ENCODE assay signal across 21 mouse cellular contexts in genomic region chr8:103072079-103072635, GRCm38 (mm10).
A peak's percentile ranks its signal among the peaks of the same experiment; 100 is the strongest.
DNase-seq lines count a peak whose midpoint lies in the region; ATAC-seq and TF ChIP-seq lines count a peak whose summit lies in the region.
"Had no signal": no experiment of that assay in that cellular context is flagged by ENCODE, and none has a peak within 500 bp of the region (broad histone marks: within the 10 kb centered on the region; RNA-seq: fewer than 3 reads in every experiment).

No protein-coding gene starts in this region.

- DNase-seq in midbrain, embryonic 10.5 days (ENCODE audit: low spot score): peak; percentile 15
- no peak for DNase-seq in midbrain, postnatal 0 days (ENCODE audit: low spot score)
- peak; percentile 89 for DNase-seq in midbrain, embryonic 11.5 days (ENCODE audit: low spot score, missing footprints)
- DNase-seq in retina, postnatal 1 day: peak; percentile 7
- DNase-seq in cerebellum, adult 11 months: no peak
- DNase-seq: cerebellum, adult 9-10 months; gastrocnemius, adult 2 months; heart, adult 18-20 months; heart, postnatal 4 days; kidney, adult 9 months; kidney, postnatal 4 days; layer of hippocampus, adult 9-11 months; lung, embryonic 14.5 days; lung, postnatal 36 days; thymus, postnatal 36 days had no signal

- TF ChIP-seq CTCF in midbrain, postnatal 0 days (IDR thresholded peaks at IDR 0.05): no peak

- H3K27ac ChIP-seq in midbrain, embryonic 10.5 days (replicated peaks): peak overlapping the region; percentile 80
- no peak overlapping the region for H3K27ac ChIP-seq in midbrain, postnatal 0 days (ENCODE audit: low read depth, low read length)
- H3K27ac ChIP-seq in forebrain, embryonic 12.5 days: peak overlapping the region; percentile 59
- peak overlapping the region; percentile 58 for H3K27ac ChIP-seq in midbrain, embryonic 11.5 days (ENCODE audit: low read depth, low read length)
- H3K27ac ChIP-seq in kidney, embryonic 14.5 days (ENCODE audit: low read depth, low read length): no peak overlapping the region
- H3K27ac ChIP-seq: embryonic facial prominence, embryonic 15.5 days; gastrocnemius, adult 2 months; intestine, embryonic 15.5 days; left cerebral cortex, adult 2 months had no signal

- H3K27me3 ChIP-seq in midbrain, embryonic 10.5 days (ENCODE audit: low read depth, poor library complexity, severe bottlenecking): peaks cover 23% of the 10 kb centered on the region
- no peaks in the 10 kb centered on the region for H3K27me3 ChIP-seq in midbrain, postnatal 0 days (ENCODE audit: insufficient read depth, low read length)
- H3K27me3 ChIP-seq in forebrain, embryonic 12.5 days: no peaks in the 10 kb centered on the region
- H3K27me3 ChIP-seq in midbrain, embryonic 11.5 days (ENCODE audit: control insufficient read depth, insufficient read depth, low read length): no peaks in the 10 kb centered on the region; the same call in 1 of the 2 replicates
- no peaks in the 10 kb centered on the region for H3K27me3 ChIP-seq in kidney, embryonic 14.5 days (ENCODE audit: control insufficient read depth, insufficient read depth, low read length)
- H3K27me3 ChIP-seq: embryonic facial prominence, embryonic 15.5 days; intestine, embryonic 15.5 days had no signal

- H3K9ac ChIP-seq in midbrain, postnatal 0 days (replicated peaks; ENCODE audit: low read length, poor library complexity, severe bottlenecking): no peak overlapping the region
- H3K9ac ChIP-seq in forebrain, embryonic 12.5 days: no peak overlapping the region
- no peak overlapping the region for H3K9ac ChIP-seq in midbrain, embryonic 11.5 days (ENCODE audit: low read length)
- no peak overlapping the region for H3K9ac ChIP-seq in kidney, embryonic 14.5 days (ENCODE audit: low read depth, low read length)
- H3K9ac ChIP-seq: embryonic facial prominence, embryonic 15.5 days; intestine, embryonic 15.5 days; lung, embryonic 14.5 days had no signal

- no peak overlapping the region for H3K4me2 ChIP-seq in midbrain, postnatal 0 days (ENCODE audit: low read depth, low read length, poor library complexity, severe bottlenecking)
- no peak overlapping the region for H3K4me2 ChIP-seq in forebrain, embryonic 12.5 days
- no peak overlapping the region for H3K4me2 ChIP-seq in midbrain, embryonic 11.5 days
- no peak overlapping the region for H3K4me2 ChIP-seq in kidney, embryonic 14.5 days (replicated peaks; ENCODE audit: low read depth, low read length)
- H3K4me2 ChIP-seq: embryonic facial prominence, embryonic 15.5 days; intestine, embryonic 15.5 days; liver, embryonic 11.5 days; lung, embryonic 14.5 days had no signal

- no peak overlapping the region for H3K4me3 ChIP-seq in midbrain, embryonic 10.5 days
- no peak overlapping the region for H3K4me3 ChIP-seq in midbrain, postnatal 0 days (ENCODE audit: low read depth, low read length)
- H3K4me3 ChIP-seq in forebrain, embryonic 12.5 days (replicated peaks): no peak overlapping the region
- H3K4me3 ChIP-seq in midbrain, embryonic 11.5 days (ENCODE audit: low read depth, low read length): no peak overlapping the region
- H3K4me3 ChIP-seq in kidney, embryonic 14.5 days (ENCODE audit: low read length): no peak overlapping the region
- H3K4me3 ChIP-seq: embryonic facial prominence, embryonic 15.5 days; gastrocnemius, adult 2 months; intestine, embryonic 15.5 days; left cerebral cortex, adult 2 months had no signal

- no peaks in the 10 kb centered on the region for H3K9me3 ChIP-seq in midbrain, embryonic 10.5 days (replicated peaks)
- H3K9me3 ChIP-seq in midbrain, postnatal 0 days (ENCODE audit: low read length): no peaks in the 10 kb centered on the region
- no peaks in the 10 kb centered on the region for H3K9me3 ChIP-seq in forebrain, embryonic 12.5 days
- no peaks in the 10 kb centered on the region for H3K9me3 ChIP-seq in midbrain, embryonic 11.5 days (ENCODE audit: control insufficient read depth, low read length)
- H3K9me3 ChIP-seq in kidney, embryonic 14.5 days (ENCODE audit: control insufficient read depth, low read length): no peaks in the 10 kb centered on the region
- H3K9me3 ChIP-seq: embryonic facial prominence, embryonic 15.5 days; intestine, embryonic 15.5 days had no signal

- WGBS in midbrain, embryonic 10.5 days: 63% methylated on average over 5 of the region's 5 CpGs
- 56% methylated on average over 5 of the region's 5 CpGs for WGBS in midbrain, postnatal 0 days
- WGBS in forebrain, embryonic 12.5 days: 43% methylated on average over 5 of the region's 5 CpGs
- WGBS in midbrain, embryonic 11.5 days: 50% methylated on average over 5 of the region's 5 CpGs
- WGBS in kidney, embryonic 14.5 days: 82% methylated on average over 5 of the region's 5 CpGs

- H3K4me1 ChIP-seq in midbrain, embryonic 10.5 days: peaks cover 25% of the 10 kb centered on the region
- H3K4me1 ChIP-seq in midbrain, postnatal 0 days (ENCODE audit: insufficient read depth, low read length): no peaks in the 10 kb centered on the region
- peaks cover 12% of the 10 kb centered on the region for H3K4me1 ChIP-seq in forebrain, embryonic 12.5 days
- peaks cover 7% of the 10 kb centered on the region for H3K4me1 ChIP-seq in midbrain, embryonic 11.5 days (ENCODE audit: control insufficient read depth, insufficient read depth, low read length)
- no peaks in the 10 kb centered on the region for H3K4me1 ChIP-seq in kidney, embryonic 14.5 days (ENCODE audit: control insufficient read depth, insufficient read depth, low read length)
- H3K4me1 ChIP-seq: embryonic facial prominence, embryonic 15.5 days; intestine, embryonic 15.5 days had no signal

- no peaks in the 10 kb centered on the region for H3K36me3 ChIP-seq in midbrain, embryonic 10.5 days
- no peaks in the 10 kb centered on the region for H3K36me3 ChIP-seq in midbrain, postnatal 0 days (ENCODE audit: insufficient read depth, low read length)
- H3K36me3 ChIP-seq in forebrain, embryonic 12.5 days (replicated peaks): no peaks in the 10 kb centered on the region
- H3K36me3 ChIP-seq in midbrain, embryonic 11.5 days (ENCODE audit: control insufficient read depth, insufficient read depth, low read length): no peaks in the 10 kb centered on the region
- no peaks in the 10 kb centered on the region for H3K36me3 ChIP-seq in kidney, embryonic 14.5 days (ENCODE audit: control insufficient read depth, insufficient read depth, low read length)
- H3K36me3 ChIP-seq: embryonic facial prominence, embryonic 15.5 days; intestine, embryonic 15.5 days had no signal

- no peak for ATAC-seq in midbrain, postnatal 0 days (ENCODE audit: low FRiP score)
- ATAC-seq in forebrain, embryonic 12.5 days (ENCODE audit: low FRiP score): peak; percentile 71
- peak; percentile 72 for ATAC-seq in midbrain, embryonic 11.5 days (ENCODE audit: low FRiP score)
- no peak for ATAC-seq in kidney, embryonic 14.5 days (ENCODE audit: low FRiP score, low TSS enrichment)
- ATAC-seq: intestine, embryonic 15.5 days had no signal

Comparison
In these comparisons a context has a peak if more than half of its experiments do, and no peak if none do; other contexts are left out.
1. DNase-seq: peak in midbrain, embryonic 10.5 days (single experiment), midbrain, embryonic 11.5 days (single experiment) and retina, postnatal 1 day (single experiment); none in midbrain, postnatal 0 days (single experiment) and cerebellum, adult 11 months (single experiment).
2. H3K27ac ChIP-seq: peak in midbrain, embryonic 10.5 days (single experiment), forebrain, embryonic 12.5 days (single experiment) and midbrain, embryonic 11.5 days (single experiment); none in midbrain, postnatal 0 days (single experiment) and kidney, embryonic 14.5 days (single experiment).
3. ATAC-seq: peak in forebrain, embryonic 12.5 days (single experiment) and midbrain, embryonic 11.5 days (single experiment); none in midbrain, postnatal 0 days (single experiment) and kidney, embryonic 14.5 days (single experiment).